Mouse (Mus musculus): ENCODE results near the gene Ltc4s.

DNA sequence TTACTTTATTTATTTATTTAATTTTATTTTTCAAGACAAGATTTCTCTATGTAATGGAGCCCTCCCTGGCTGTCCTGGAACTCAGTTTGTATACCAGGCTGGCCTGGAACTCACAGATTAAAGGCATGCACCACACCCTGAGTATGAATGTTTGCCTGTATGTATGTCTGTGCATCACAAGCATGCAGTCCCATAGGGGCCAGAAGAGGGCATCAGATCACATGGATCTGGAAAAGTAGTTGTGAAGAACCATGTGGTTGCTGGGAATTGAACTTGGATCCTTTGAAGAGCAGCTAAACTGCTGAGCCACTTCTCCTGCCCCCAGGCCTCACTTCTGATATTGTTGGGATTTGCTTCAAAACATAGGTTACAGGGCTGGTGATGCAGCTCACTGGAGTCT is 38.6 kb upstream of the Ltc4s start:
- no peak for TF ChIP-seq CTCF (IDR thresholded peaks at IDR 0.05; ENCODE audit: control insufficient read depth, insufficient read depth, insufficient replicate concordance, low read depth, low read length)
- TF ChIP-seq POLR2A (IDR thresholded peaks at IDR 0.05; ENCODE audit: control insufficient read depth, low read depth, low read length), result no peak

Measured in testis, adult 2 months (tissue).